Mouse (Mus musculus) bone marrow, adult 2 months (tissue): ENCODE measurements around the gene Zfp518b. TPM values are rescaled to one million over a fixed set of nuclear protein-coding genes. Genes with fewer than 3 reads are reported as not detected.
A peak's percentile ranks its signal among the peaks of the same experiment; 100 is the strongest.

Experiments
- H3K27ac ChIP-seq: fragments of 200-500 bp; 2 replicates; pipeline ENCODE4 v1.5.1; 2012; ENCODE audit warnings: low read depth, mild to moderate bottlenecking, control low read depth, inconsistent platforms, low read length; ENCODE audit not compliant: control insufficient read depth, poor library complexity, insufficient read depth
- H3K4me1 ChIP-seq: fragments of 200-500 bp; 2 replicates; pipeline ENCODE4 v1.6.1; 2011; ENCODE audit warnings: low read length; ENCODE audit not compliant: control insufficient read depth, insufficient read depth
- H3K4me3 ChIP-seq: fragments of 200-500 bp; replicated peaks from 2 replicates; pipeline ENCODE3; 2011; ENCODE audit warnings: mild to moderate bottlenecking, low read depth, low read length, control low read depth; ENCODE audit not compliant: control insufficient read depth
- CTCF ChIP-seq: fragments of 200-500 bp; IDR thresholded peaks from 2 replicates; pipeline ENCODE4 v1.5.1; 2011; ENCODE audit warnings: low read length, control low read depth; ENCODE audit not compliant: control insufficient read depth, insufficient read depth
- POLR2A ChIP-seq: fragments of 200-500 bp; IDR thresholded peaks from 2 replicates; pipeline ENCODE4 v1.6.1; 2011; ENCODE audit warnings: low read depth, mild to moderate bottlenecking, control low read depth, low read length, borderline replicate concordance; ENCODE audit not compliant: control insufficient read depth
- WGBS: fragments of 180-500 bp; shearing (Covaris S2); methylation state at CpG from one replicate; pipeline ENCODE4 v1.1.7; 2018; 5-methylcytosine and 5-hydroxymethylcytosine counted together
- polyA plus RNA-seq: library from polyadenylated mRNA; stranded (reverse); fragments of >200 nt; gene quantifications from 2 replicates; pipeline ENCODE4 v1.2.4, GENCODE M21; 2011; ENCODE audit warnings: low replicate concordance; ENCODE audit not compliant: missing spikeins, insufficient read depth, insufficient read length

Zfp518b gene
- polyA plus RNA-seq, result 0.38 and 2.5 TPM in 2 replicates

GRCm38 (mm10) chr5:38684164-38684911, at the start of gene Zfp518b:
TSS of gene Zfp518b (minus strand) at chr5:38684826.
- Histone ChIP-seq H3K27ac (peak within 1 kb of the TSS; percentile 26; the same call in 1 of the 2 replicates), H3K4me3 (peak within 1 kb of the TSS; percentile 63), H3K4me1 (no peaks in the 10 kb centered on the region)
- 1% methylated on average over 88 of the region's 89 CpGs for WGBS
- TF ChIP-seq POLR2A, result peak; percentile 34; the same call in 1 of the 2 replicates
- TF ChIP-seq CTCF, result no peak

DNA sequence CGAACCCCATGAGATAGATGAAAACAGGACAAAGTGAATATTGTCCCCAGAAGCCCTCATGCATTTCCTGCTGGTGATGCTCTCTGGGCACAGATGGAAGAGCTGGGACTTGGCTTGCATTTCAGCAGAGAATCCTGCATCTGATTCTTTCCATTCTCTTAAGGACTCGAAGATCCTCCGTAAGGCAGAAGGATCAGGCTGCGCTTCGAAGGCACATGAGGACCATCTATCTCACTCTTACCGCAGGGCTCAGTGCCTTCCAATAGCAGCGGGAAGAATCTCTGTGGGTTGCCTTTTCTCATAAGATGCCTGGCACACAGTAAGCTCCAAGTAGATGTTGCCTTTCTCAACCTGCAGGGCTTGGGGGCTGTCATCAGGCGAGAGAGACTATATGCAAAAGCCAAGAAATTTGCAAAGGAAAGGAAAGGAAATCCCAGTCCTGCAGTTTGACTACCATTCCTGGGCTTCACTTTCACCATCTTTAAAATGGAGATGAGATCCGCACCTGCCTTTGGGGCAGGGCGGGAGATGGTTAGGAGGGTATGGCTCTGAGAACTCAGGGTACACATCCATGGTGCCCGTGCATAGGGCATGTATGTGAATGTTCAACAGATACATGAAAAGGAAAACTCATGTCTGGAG, 24.4 kb upstream of the Zfp518b start:
- Histone ChIP-seq H3K27ac (no peak overlapping the region), H3K4me3 (no peak overlapping the region), H3K4me1 (no peaks in the 10 kb centered on the region)
- WGBS, result 84% methylated on average over 11 of the region's 11 CpGs
- no peak for TF ChIP-seq CTCF
- no peak for TF ChIP-seq POLR2A

- no peak overlapping the region for H3K27ac ChIP-seq
- 57% methylated on average over 7 of the region's 7 CpGs for WGBS
- no peak overlapping the region for H3K4me3 ChIP-seq
These were observed 22.9 kb upstream of the Zfp518b start for GRCm38 (mm10) chr5:38707364-38708075.

DNA sequence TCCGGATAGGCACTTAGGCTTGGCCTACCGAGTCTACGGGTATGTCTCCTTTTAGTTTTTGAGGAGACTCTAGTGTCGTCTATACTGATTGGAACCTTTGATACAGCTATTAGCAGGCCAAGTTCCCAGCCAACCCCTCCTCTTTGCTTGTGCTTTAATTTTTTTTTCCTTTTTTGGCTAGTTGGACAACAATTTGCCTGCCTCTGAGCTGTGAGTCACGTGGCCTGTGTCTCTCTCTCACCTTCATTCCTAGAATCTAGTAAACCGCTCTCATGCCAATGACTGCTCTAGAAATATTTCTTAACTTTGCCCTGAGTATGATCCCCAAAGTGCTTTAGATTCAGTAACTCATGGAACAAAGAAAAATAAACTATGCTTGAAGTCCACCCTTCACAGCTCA, 18.3 kb upstream of the Zfp518b start:
- H3K4me1 ChIP-seq, result no peaks in the 10 kb centered on the region
- no peak overlapping the region for H3K27ac ChIP-seq
- TF ChIP-seq CTCF, result no peak
- TF ChIP-seq POLR2A, result no peak
- no peak overlapping the region for H3K4me3 ChIP-seq
- 90% methylated on average over 6 of the region's 6 CpGs for WGBS

More at GRCm38 (mm10) chr5:38707364-38708075, 22.9 kb upstream of the Zfp518b start:
- no peak for TF ChIP-seq POLR2A
- TF ChIP-seq CTCF, result no peak
- H3K4me1 ChIP-seq, result no peaks in the 10 kb centered on the region

DNA sequence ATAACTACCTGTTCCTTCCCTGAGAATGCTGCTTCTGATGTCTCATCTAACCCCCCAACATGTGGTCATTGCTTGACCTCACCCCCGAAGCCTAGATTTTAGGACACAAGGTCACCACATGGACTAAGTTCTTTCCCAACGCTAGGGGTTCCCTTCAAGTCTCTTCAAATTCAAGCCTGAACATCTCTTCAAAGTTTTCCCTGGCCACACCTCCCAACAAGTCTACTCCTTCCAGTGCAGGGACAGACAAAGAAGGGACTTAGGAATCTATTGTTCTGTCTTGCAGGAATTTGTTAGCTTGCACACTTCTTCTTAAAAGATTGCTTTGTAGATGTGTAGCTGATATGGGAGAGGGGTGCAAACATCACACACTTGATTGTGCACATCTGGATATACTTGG, 17.5 kb upstream of the Zfp518b start:
- WGBS, result 82% methylated on average over 2 of the region's 2 CpGs
- H3K27ac ChIP-seq, result no peak overlapping the region

DNA sequence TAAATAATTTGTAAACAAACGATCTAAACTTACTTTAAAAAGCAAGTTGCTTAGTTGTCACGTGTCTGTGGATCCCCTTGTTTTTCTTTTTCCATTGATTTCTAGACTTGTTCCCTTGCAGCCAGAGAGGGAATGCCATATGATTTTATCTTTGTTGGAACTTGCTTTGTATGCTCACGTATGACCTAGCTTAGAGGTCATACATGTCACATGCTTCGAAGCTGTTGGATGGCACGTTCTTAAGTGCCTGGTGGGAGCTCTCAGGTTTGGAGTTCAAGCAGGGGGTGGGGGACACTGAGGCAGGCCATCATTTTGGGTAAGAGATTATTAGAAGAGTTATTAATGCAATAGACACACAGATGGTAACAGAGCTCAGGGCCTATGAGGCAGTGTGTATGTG, 13.8 kb upstream of the Zfp518b start:
- Histone ChIP-seq H3K4me3 (no peak overlapping the region), H3K27ac (no peak overlapping the region), H3K4me1 (no peaks in the 10 kb centered on the region)
- no peak for TF ChIP-seq CTCF
- no peak for TF ChIP-seq POLR2A
- WGBS, result 73% methylated on average over 5 of the region's 5 CpGs

More for the DNA sequence above, 17.5 kb upstream of the Zfp518b start:
- Histone ChIP-seq H3K4me3 (no peak overlapping the region), H3K4me1 (no peaks in the 10 kb centered on the region)
- no peak for TF ChIP-seq CTCF
- TF ChIP-seq POLR2A, result no peak

DNA sequence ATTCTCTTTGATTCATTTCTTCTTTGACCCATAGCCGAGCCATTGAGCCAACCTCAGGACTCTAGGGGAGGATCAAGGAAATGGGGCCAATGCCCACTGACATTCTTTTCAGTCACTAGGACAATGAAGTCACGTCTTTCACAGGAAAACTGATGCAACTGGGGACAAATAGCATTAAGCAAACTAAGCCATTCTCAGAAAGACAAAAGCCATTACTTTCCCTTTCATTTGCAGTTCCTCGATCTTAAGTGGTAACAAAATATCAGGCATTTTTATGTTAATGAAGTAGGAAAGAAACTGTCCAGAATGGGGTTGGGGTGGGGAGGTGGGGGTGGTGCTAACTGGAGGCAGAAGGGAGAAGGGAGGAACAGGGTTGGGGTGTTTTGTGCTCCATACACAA, 13.4 kb upstream of the Zfp518b start:
- TF ChIP-seq POLR2A, result no peak
- Histone ChIP-seq H3K27ac (no peak overlapping the region), H3K4me1 (no peaks in the 10 kb centered on the region), H3K4me3 (no peak overlapping the region)
- WGBS, result 48% methylated on average over 3 of the region's 3 CpGs
